Mouse (Mus musculus) R1 (cell line): Measurements from ENCODE around the gene Pik3ap1.
A peak's percentile ranks its signal among the peaks of the same experiment; 100 is the strongest.
"Not testable (repeated sequence)": the region's sequence is repeated elsewhere in the genome, so short reads cannot be mapped to it uniquely, and the experiment has no call there.

Source experiments
- DNase-seq: peaks from one replicate; pipeline ENCODE4 v3.0.0-alpha.2; 2018; ENCODE audit warnings: low read depth, low spot score

Gene Pik3ap1

GRCm38 (mm10) chr19:41332986-41333385 is 51.9 kb downstream of the Pik3ap1 start:
- DNase-seq, result no peak

GRCm38 (mm10) chr19:41332228-41332627 is 52.7 kb downstream of the Pik3ap1 start:
- DNase-seq, result no peak

GRCm38 (mm10) chr19:41330401-41330800 is 54.5 kb downstream of the Pik3ap1 start:
- DNase-seq, result peak; percentile 10

- DNase-seq, result no peak
Observed at GRCm38 (mm10) chr19:41329961-41330360, 54.9 kb downstream of the Pik3ap1 start.

- DNase-seq, result no peak
Observed at GRCm38 (mm10) chr19:41328743-41329142, 56.2 kb downstream of the Pik3ap1 start.

- no peak for DNase-seq
Observed at GRCm38 (mm10) chr19:41323813-41324212, 61.1 kb downstream of the Pik3ap1 start.

- DNase-seq, result no peak
Observed at GRCm38 (mm10) chr19:41323125-41323524, 61.8 kb downstream of the Pik3ap1 start.

GRCm38 (mm10) chr19:41321149-41321548 is 63.8 kb downstream of the Pik3ap1 start:
- no peak for DNase-seq

GRCm38 (mm10) chr19:41317315-41318095 is 67.4 kb downstream of the Pik3ap1 start:
- DNase-seq, result peak; percentile 71

- no peak for DNase-seq
Observed at GRCm38 (mm10) chr19:41314696-41315095, 70.2 kb downstream of the Pik3ap1 start.

GRCm38 (mm10) chr19:41313663-41314062 is 71.2 kb downstream of the Pik3ap1 start:
- peak; percentile 59 for DNase-seq

GRCm38 (mm10) chr19:41312587-41312986 is 72.3 kb downstream of the Pik3ap1 start:
- not testable (repeated sequence) for DNase-seq

GRCm38 (mm10) chr19:41312027-41312426 is 72.9 kb downstream of the Pik3ap1 start:
- peak; percentile 14 for DNase-seq

- peak; percentile 83 for DNase-seq
Observed at GRCm38 (mm10) chr19:41310971-41311703, 73.8 kb downstream of the Pik3ap1 start.

GRCm38 (mm10) chr19:41303933-41304332 is 81.0 kb downstream of the Pik3ap1 start:
- no peak for DNase-seq

GRCm38 (mm10) chr19:41303433-41303832 is 81.5 kb downstream of the Pik3ap1 start:
- no peak for DNase-seq

- no peak for DNase-seq
Observed at GRCm38 (mm10) chr19:41301856-41302255, 83.0 kb downstream of the Pik3ap1 start.

GRCm38 (mm10) chr19:41299446-41299845 is 85.5 kb downstream of the Pik3ap1 start:
- DNase-seq, result peak; percentile 34

GRCm38 (mm10) chr19:41290952-41291619 is 93.8 kb downstream of the Pik3ap1 start:
- peak; percentile 24 for DNase-seq

GRCm38 (mm10) chr19:41288568-41288967 is 96.3 kb downstream of the Pik3ap1 start:
- DNase-seq, result no peak

- no peak for DNase-seq
Observed at GRCm38 (mm10) chr19:41287224-41287623, 97.7 kb downstream of the Pik3ap1 start.

- no peak for DNase-seq
Observed at GRCm38 (mm10) chr19:41284515-41284914, 100.4 kb downstream of the Pik3ap1 start.
